Mouse (Mus musculus) embryonic fibroblast, embryonic 13.5 days (primary cell): ENCODE measurements around the gene Sufu.

Experiments used
- CTCF ChIP-seq: IDR thresholded peaks from 2 replicates; pipeline ENCODE4 v1.5.1; 2011; ENCODE audit warnings: mild to moderate bottlenecking, control low read depth, low read length, moderate library complexity, borderline replicate concordance; ENCODE audit not compliant: insufficient read depth
- POLR2A ChIP-seq: IDR thresholded peaks from 2 replicates; pipeline ENCODE4 v1.6.1; 2011; ENCODE audit warnings: low read depth, mild to moderate bottlenecking, control low read depth, low read length, moderate library complexity

GRCm38 (mm10) chr19:46420410-46420809 lies 23.7 kb downstream of the Sufu start:
- TF ChIP-seq CTCF (no peak), POLR2A (no peak)
